Mouse (Mus musculus) kidney, adult 2 months (tissue): ENCODE measurements at regions not wholly inside any gene's neighbourhood (a gene's known extent, or its start where the extent isn't known, plus 50 kb on each side); places are given as distances from the start of the nearest gene placed in this dataset.
A peak's percentile ranks its signal among the peaks of the same experiment; 100 is the strongest.

Experiments
- DNase-seq: peaks from one replicate; pipeline ENCODE4 v3.0.0; 2021
- H3K27ac ChIP-seq: fragments of 200-500 bp; 2 replicates; pipeline ENCODE4 v1.5.1; 2012; ENCODE audit warnings: low read depth, low read length, control low read depth, inconsistent platforms; ENCODE audit not compliant: insufficient read depth
- H3K27me3 ChIP-seq: fragments of 200-500 bp; replicated peaks from 2 replicates; pipeline ENCODE4 v1.6.1; 2012; ENCODE audit warnings: mild to moderate bottlenecking, moderate library complexity, low read length, inconsistent platforms; ENCODE audit not compliant: control insufficient read depth, insufficient read depth
- H3K36me3 ChIP-seq: fragments of 200-500 bp; 2 replicates; pipeline ENCODE4 v1.6.1; 2012; ENCODE audit warnings: mild to moderate bottlenecking, moderate library complexity, low read length, inconsistent platforms; ENCODE audit not compliant: control insufficient read depth, insufficient read depth
- H3K4me1 ChIP-seq: fragments of 200-500 bp; 2 replicates; pipeline ENCODE4 v1.6.1; 2011; ENCODE audit warnings: low read length; ENCODE audit not compliant: control insufficient read depth, insufficient read depth
- H3K4me3 ChIP-seq: fragments of 200-500 bp; 2 replicates; pipeline ENCODE4 v1.5.1; 2011; ENCODE audit warnings: mild to moderate bottlenecking, low read depth, low read length, control low read depth; ENCODE audit not compliant: insufficient read depth
- CTCF ChIP-seq: fragments of 200-500 bp; conservative IDR thresholded peaks from 2 replicates; pipeline ENCODE4 v1.5.1; 2011; ENCODE audit warnings: low read depth, mild to moderate bottlenecking, control low read depth, low read length, moderate library complexity, mixed read lengths; ENCODE audit not compliant: insufficient read depth, insufficient read length
- POLR2A ChIP-seq: fragments of 200-500 bp; IDR thresholded peaks from one replicate; pipeline ENCODE4 v1.6.1; 2011; ENCODE audit warnings: low read depth, low read length, control low read depth
- WGBS: fragments of 180-500 bp; shearing (Covaris S2); methylation state at CpG from one replicate; pipeline ENCODE4 v1.1.7; 2018; 5-methylcytosine and 5-hydroxymethylcytosine counted together

- 56% methylated on average over 7 of the region's 7 CpGs for WGBS
- no peaks in the 10 kb centered on the region for H3K36me3 ChIP-seq
- H3K27me3 ChIP-seq: no peaks in the 10 kb centered on the region
- H3K27ac ChIP-seq: no peak overlapping the region
- no peak for TF ChIP-seq CTCF
- TF ChIP-seq POLR2A: no peak
- H3K4me1 ChIP-seq: no peaks in the 10 kb centered on the region
- DNase-seq: no peak
- no peak overlapping the region for H3K4me3 ChIP-seq
Measured at GRCm38 (mm10) chr3:42065093-42065935, 322.9 kb downstream of the D3Ertd751e start.

- TF ChIP-seq CTCF (no peak), POLR2A (no peak)
- no peaks in the 10 kb centered on the region for H3K4me1 ChIP-seq
- H3K36me3 ChIP-seq: no peaks in the 10 kb centered on the region
- H3K27me3 ChIP-seq: no peaks in the 10 kb centered on the region
- H3K27ac ChIP-seq: no peak overlapping the region
- no peak for DNase-seq
- 36% methylated on average over 3 of the region's 3 CpGs for WGBS
- no peak overlapping the region for H3K4me3 ChIP-seq
Measured at GRCm38 (mm10) chr3:42065962-42066361, 323.6 kb downstream of the D3Ertd751e start.

DNA sequence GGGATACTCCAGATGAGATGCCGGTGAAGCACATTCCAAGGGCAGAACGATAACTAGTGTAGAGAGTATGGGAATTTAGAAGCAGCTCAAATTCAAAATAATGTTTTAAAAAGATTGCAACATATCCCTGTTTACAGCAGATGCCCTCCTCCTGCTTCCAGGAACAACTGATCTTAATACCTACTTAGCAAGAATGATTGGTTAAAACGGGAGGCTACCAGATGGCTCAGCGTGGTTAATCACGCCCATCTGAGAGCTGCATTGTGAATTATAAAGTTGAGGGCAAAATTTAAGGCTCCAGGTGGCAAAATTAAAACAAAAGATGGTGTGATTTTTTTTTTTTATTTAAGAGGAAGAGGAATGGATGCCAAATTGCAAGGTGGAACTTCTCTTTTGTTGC is 324.6 kb downstream of the D3Ertd751e start:
- no peak overlapping the region for H3K27ac ChIP-seq
- no peak for TF ChIP-seq CTCF
- TF ChIP-seq POLR2A: no peak
- 88% methylated on average over 5 of the region's 5 CpGs for WGBS
- no peaks in the 10 kb centered on the region for H3K4me1 ChIP-seq
- no peaks in the 10 kb centered on the region for H3K27me3 ChIP-seq
- no peaks in the 10 kb centered on the region for H3K36me3 ChIP-seq
- H3K4me3 ChIP-seq: no peak overlapping the region
- DNase-seq: no peak

DNA sequence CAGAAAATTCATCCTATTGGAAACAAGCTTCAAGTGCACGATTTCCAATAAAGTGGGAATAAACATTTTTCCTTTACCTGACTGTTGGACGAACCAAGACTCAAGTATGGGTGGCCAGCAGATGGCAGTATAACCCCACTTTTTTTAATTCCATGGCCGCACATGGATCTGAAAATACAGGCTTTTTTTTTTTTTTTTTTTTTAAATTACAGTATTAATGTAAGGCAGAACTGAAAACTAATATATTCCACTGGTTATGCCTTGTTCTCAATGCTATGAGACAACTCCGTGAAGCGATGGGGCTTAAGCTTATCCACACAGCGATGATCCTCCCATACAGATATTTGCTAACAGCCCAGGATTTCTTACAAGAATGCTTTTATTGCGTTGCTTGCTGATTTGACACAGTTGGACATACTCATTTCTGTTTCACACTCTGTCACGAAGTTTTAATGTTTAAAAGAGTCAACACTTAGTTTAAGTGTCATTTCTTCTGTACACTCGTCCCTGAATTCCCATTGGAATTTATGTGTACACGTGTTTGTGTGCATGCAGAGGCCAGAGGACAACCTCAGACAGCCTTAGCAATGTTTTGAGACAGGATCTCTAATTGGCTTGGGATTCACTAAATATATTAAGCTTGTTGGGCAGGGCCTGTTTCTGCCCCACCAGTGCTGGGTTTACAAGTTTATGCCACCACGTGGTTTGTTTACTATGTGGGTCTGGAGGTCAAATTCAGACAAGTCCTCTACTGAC is 332.3 kb downstream of the D3Ertd751e start:
- Histone ChIP-seq H3K4me1 (no peaks in the 10 kb centered on the region), H3K27ac (no peak overlapping the region), H3K4me3 (no peak overlapping the region), H3K36me3 (no peaks in the 10 kb centered on the region), H3K27me3 (no peaks in the 10 kb centered on the region)
- WGBS: 43% methylated on average over 11 of the region's 11 CpGs
- TF ChIP-seq CTCF (no peak), POLR2A (no peak)
- peak; percentile 15 for DNase-seq

DNA sequence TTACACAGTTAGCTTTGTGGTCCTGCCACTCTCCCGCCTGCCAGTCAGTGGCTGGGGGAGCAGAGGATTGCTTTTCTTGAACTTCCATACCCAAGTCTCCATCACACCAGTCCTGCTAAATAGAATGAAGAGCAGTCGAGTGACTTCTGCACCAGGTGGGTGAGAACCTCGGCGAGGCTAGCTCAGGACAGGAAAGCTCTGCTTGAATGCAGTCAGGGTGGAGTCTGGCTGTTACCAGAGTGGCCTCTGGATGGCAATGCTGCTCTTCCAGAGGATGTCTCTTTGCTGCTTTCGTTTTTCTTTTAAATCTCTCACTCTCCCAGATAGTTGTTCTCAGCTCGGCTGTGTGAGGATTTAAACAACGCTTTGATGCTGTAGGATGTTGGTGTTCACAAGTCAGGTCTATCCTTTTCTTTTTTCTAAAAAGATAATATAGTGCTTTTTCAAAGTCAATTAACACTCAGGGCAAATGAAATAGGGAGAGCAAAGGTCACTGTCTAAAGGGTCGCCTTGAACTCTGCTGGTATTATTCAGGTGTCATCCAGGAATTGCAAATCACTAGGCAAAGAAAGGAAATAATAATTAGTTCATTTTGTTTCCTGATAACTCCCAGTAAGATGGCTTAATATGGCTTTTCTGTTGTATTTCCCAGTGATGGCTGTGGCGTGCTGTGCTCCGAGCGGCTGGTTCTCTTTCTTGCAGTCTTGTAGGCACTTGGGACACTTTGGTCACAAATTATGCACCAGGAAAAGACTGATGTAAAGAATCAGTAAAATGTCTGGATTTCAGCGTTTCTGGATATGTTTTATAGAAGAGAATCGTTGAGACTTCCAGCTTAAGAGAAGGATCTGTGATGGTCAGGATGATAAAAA is 368.8 kb downstream of the D3Ertd751e start:
- Histone ChIP-seq H3K27ac (no peak overlapping the region), H3K4me3 (no peak overlapping the region), H3K4me1 (no peaks in the 10 kb centered on the region), H3K27me3 (no peaks in the 10 kb centered on the region), H3K36me3 (no peaks in the 10 kb centered on the region)
- TF ChIP-seq POLR2A (no peak), CTCF (peak; percentile 77)
- 38% methylated on average over 13 of the region's 13 CpGs for WGBS
- DNase-seq: peak; percentile 29

DNA sequence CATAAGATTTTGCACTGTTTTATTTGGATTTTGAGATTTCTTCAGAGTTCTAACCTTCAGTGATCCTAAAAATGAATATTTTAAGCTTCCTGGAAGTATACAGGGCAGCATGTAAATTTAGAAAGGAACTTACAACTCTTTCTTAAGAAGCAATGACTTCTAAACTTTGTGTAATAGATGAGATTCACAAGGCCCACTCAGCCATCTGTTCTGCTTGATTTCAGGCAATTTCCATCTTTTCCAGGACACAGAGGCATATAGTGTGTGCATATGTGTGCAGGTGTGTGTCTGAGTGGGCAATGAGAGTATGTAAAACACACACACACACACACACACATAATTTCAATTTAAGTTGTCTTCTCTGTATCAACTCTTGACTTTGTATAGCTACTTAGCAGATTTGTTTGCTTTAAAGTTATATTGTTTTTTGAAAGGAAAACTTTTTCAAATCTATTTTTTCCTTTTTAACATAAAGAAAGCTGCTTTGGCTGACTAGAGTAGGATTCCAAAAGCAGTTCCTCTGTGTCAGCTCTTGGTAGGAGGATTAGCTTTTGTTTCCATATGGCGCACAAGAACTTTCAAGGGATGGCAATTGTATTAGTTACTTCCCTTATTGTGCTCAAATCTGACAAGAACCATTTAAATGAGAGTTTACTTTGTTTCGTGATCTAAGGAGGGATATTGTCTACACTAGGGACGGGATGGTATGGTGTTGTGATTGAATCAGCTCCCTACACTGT is 387.6 kb downstream of the D3Ertd751e start:
- TF ChIP-seq POLR2A (no peak), CTCF (no peak)
- Histone ChIP-seq H3K4me1 (no peaks in the 10 kb centered on the region), H3K27ac (no peak overlapping the region), H3K4me3 (no peak overlapping the region), H3K36me3 (no peaks in the 10 kb centered on the region), H3K27me3 (no peaks in the 10 kb centered on the region)
- 93% methylated on average over 3 of the region's 3 CpGs for WGBS
- no peak for DNase-seq
